25 mouse cellular contexts compared by ENCODE assay signal in genomic region chr16:6284317-6284716, GRCm38 (mm10).
"Had no signal": no experiment of that assay in that cellular context is flagged by ENCODE, and none has a peak within 500 bp of the region (broad histone marks: within the 10 kb centered on the region; RNA-seq: fewer than 3 reads in every experiment).

No protein-coding gene starts in this region.

- DNase-seq: cerebellum, adult 9-11 months; cerebellum, postnatal 10 days; cerebellum, postnatal 14 days; cerebellum, postnatal 25 days; cerebellum, postnatal 36 days; forebrain, postnatal 0 days; gastrocnemius, adult 2 months; gastrocnemius, postnatal 10 days; gastrocnemius, postnatal 14 days; gastrocnemius, postnatal 25 days; gastrocnemius, postnatal 36 days; heart, adult 18-20 months; heart, adult 2 months had no signal

- H3K27me3 ChIP-seq: embryonic facial prominence, embryonic 12.5 days; embryonic facial prominence, embryonic 13.5 days; embryonic facial prominence, embryonic 15.5 days; forebrain, embryonic 12.5 days; forebrain, embryonic 13.5 days; forebrain, embryonic 15.5 days had no signal

- H3K27ac ChIP-seq: embryonic facial prominence, embryonic 10.5 days; embryonic facial prominence, embryonic 12.5 days; embryonic facial prominence, embryonic 13.5 days; embryonic facial prominence, embryonic 15.5 days; forebrain, embryonic 10.5 days; forebrain, embryonic 12.5 days; forebrain, embryonic 13.5 days; forebrain, embryonic 15.5 days; gastrocnemius, adult 2 months; heart, adult 2 months; heart, embryonic 10.5 days had no signal

- ATAC-seq: forebrain, embryonic 13.5 days; forebrain, embryonic 14.5 days; forebrain, embryonic 15.5 days; forebrain, embryonic 16.5 days; forebrain, postnatal 0 days had no signal

- H3K36me3 ChIP-seq: embryonic facial prominence, embryonic 10.5 days; embryonic facial prominence, embryonic 12.5 days; embryonic facial prominence, embryonic 13.5 days; embryonic facial prominence, embryonic 15.5 days; forebrain, embryonic 10.5 days; forebrain, embryonic 12.5 days; forebrain, embryonic 15.5 days; heart, embryonic 10.5 days had no signal

- H3K4me3 ChIP-seq: embryonic facial prominence, embryonic 10.5 days; embryonic facial prominence, embryonic 12.5 days; embryonic facial prominence, embryonic 13.5 days; embryonic facial prominence, embryonic 15.5 days; erythroblast, embryonic 14.5 days; forebrain, embryonic 10.5 days; forebrain, embryonic 12.5 days; forebrain, embryonic 13.5 days; forebrain, embryonic 15.5 days; gastrocnemius, adult 2 months; heart, adult 2 months; heart, embryonic 10.5 days had no signal

- H3K9me3 ChIP-seq: embryonic facial prominence, embryonic 10.5 days; embryonic facial prominence, embryonic 12.5 days; embryonic facial prominence, embryonic 13.5 days; embryonic facial prominence, embryonic 15.5 days; forebrain, embryonic 10.5 days; forebrain, embryonic 12.5 days; forebrain, embryonic 13.5 days; forebrain, embryonic 15.5 days; heart, embryonic 10.5 days had no signal

- H3K4me1 ChIP-seq: embryonic facial prominence, embryonic 10.5 days; embryonic facial prominence, embryonic 12.5 days; embryonic facial prominence, embryonic 13.5 days; embryonic facial prominence, embryonic 15.5 days; heart, embryonic 10.5 days had no signal

- H3K9ac ChIP-seq: embryonic facial prominence, embryonic 12.5 days; embryonic facial prominence, embryonic 13.5 days; embryonic facial prominence, embryonic 15.5 days; forebrain, embryonic 12.5 days; forebrain, embryonic 13.5 days; forebrain, embryonic 15.5 days; forebrain, postnatal 0 days had no signal
